Mouse (Mus musculus) retina, postnatal 7 days (tissue): ENCODE measurements at regions not wholly inside any gene's neighbourhood (a gene's known extent, or its start where the extent isn't known, plus 50 kb on each side); places are given as distances from the start of the nearest gene placed in this dataset.
"Not testable (repeated sequence)": the region's sequence is repeated elsewhere in the genome, so short reads cannot be mapped to it uniquely, and the experiment has no call there.

ENCODE experiments used
- DNase-seq: peaks from one replicate; pipeline ENCODE4 v3.0.0-alpha.2; 2012; ENCODE audit warnings: low read depth, low spot score

DNA sequence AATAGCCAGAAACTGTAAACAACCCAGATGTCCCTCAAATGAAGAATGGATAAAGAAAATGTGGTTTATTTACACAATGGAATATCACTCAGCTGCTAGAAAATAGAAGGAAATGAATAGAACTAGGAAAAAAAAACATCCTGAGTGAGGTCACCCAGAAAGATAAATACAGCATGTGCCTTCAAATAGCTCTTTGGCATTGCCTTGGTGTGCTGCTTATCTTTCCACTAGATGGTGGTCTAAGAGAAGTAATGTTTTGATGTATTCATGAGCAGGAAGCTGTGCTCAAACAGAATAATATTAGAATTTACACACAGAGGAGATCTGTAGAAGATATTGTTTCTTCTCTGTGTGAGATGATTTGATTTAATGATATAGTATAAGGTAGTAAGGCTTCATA, 78.8 kb downstream of the Zfp619 start:
- DNase-seq: no peak

DNA sequence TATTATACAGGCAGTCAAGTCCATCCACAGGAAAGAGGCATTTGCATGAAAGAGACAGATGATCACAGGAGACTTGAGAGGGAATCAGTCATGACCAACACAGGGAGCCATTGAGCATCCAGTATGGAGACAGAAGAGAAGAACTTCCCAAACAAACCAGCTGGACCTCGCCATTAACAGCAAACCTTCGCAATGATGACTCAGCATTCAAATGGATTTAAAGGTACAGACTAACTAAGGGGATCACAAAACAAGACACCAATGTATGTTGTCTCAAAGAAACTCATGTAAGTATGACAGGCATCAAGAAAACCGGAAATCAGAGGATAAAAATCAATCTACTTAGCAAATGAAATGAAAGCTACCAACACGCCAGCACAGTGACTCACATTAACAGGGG, 96.2 kb downstream of the Zfp619 start:
- no peak for DNase-seq

- no peak for DNase-seq
These were observed 97.5 kb downstream of the Zfp619 start for GRCm38 (mm10) chr7:39615092-39615491.

- no peak for DNase-seq
These were observed 104.2 kb downstream of the Zfp619 start for GRCm38 (mm10) chr7:39621796-39622195.

GRCm38 (mm10) chr7:39632836-39633235, 115.3 kb downstream of the Zfp619 start:
- no peak for DNase-seq

- no peak for DNase-seq
These were observed 124.8 kb downstream of the Zfp619 start for GRCm38 (mm10) chr7:39642333-39642732.

DNA sequence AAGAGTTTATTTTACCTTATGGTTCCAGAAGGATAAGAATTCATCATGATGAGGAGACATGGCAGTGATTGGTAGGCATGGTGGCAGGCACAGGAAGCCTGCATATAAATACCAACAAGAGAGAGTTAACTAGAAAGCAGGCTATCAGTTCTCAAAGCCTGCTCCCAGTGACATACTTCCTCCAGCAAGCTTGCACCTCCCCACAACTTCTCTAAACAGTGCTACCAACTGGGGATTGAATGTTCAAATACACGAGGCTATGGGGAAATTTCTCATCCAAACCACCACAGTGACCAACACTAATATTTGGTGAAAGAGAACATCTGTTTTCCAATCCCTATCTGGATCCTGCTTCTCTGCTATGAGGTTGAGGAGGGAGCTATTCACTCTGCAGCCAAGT, 125.8 kb downstream of the Zfp619 start:
- DNase-seq: no peak

DNA sequence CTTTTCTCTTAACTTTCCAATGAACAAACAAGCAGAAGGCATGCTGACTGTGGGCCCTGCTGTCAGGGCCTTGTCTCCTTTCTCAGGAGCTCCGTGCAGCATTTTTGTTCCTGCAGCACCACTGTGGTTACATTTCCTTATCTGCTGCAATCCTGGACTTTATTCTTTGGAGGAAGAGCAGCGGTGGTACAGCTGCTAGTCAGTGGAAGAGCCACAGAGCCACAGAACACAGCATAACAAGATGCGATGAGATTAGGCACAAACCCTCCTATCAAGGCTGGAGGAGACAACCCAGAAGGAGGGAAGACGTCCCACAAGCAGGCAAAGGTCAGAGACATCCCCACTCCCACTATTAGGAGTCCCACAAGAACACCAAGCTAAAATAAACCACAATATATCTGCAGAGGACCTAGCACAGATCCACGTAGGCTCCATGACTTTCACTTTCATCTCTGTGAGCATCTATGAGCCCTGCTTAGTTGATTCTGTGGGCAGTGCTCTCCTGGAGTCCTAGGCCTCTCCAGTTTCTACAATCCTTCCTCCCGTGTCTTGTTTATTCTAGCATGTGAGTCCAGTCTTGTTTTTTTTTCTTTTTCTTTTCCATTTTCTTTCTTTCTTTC, 133.0 kb downstream of the Zfp619 start:
- DNase-seq: no peak

GRCm38 (mm10) chr7:39654563-39655286, 137.2 kb downstream of the Zfp619 start:
- DNase-seq: peak; percentile 43

DNA sequence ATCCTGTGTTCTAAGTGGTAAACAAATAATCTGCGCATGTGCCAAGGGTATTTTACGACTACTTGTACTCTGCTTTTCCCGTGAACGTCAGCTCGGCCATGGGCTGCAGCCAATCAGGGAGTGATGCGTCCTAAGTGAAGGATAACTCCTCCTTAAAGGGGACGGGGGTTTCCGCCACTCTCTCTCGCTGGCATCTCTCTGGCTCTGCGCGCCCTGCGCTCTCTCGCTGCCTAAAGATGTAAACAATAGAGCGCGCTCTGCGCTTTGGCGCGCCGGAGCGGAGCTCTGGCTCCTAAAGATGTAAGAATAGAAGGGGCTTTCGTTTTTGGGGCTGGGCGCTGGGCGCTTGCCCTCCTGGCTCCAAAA, 137.7 kb downstream of the Zfp619 start:
- DNase-seq: not testable (repeated sequence)

- no peak for DNase-seq
These were observed 138.3 kb downstream of the Zfp619 start for GRCm38 (mm10) chr7:39655709-39656397.

GRCm38 (mm10) chr7:39659597-39659996, 142.0 kb downstream of the Zfp619 start:
- no peak for DNase-seq

- DNase-seq: no peak
These were observed 157.7 kb downstream of the Zfp619 start for GRCm38 (mm10) chr7:39675124-39675846.

DNA sequence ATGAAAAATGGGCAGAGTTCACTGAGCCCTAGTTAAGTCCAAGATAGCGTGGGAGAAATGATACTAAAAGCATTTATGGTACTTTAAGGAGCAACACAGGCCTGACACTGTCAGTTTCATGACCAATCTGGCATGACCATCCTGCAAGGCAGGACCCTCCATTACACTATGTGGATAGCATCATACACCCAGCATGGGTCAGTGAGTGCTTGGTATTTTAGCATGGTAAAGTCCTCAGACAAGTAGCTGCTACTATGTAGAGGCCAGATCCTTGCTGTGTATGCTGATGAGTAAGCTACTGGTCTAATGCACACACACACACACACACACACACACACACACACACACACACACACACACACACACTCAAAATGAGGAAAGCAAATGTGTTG, 158.3 kb downstream of the Zfp619 start:
- no peak for DNase-seq

GRCm38 (mm10) chr7:39680411-39680810, 162.8 kb downstream of the Zfp619 start:
- DNase-seq: no peak

- no peak for DNase-seq
These were observed 179.0 kb downstream of the Zfp619 start for GRCm38 (mm10) chr7:39696589-39696988.

DNA sequence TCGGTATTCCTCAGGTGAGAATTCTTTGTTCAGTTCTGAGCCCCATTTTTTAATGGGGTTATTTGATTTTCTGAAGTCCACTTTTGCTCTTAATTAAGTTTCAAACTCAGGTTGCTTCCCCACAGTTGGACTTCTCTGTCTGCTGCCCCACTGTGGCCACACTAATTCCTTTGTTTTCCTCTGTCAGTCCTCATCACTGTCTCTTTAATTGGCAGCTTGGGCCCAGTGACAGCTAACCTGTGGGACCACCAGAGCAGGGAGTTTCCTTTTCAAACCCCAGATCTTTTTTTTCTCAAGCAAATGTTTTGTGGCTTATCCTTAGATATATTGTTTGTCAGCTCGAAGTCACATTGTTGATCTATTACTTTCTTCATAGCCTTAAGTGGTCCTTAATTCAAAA, 183.9 kb downstream of the Zfp619 start:
- DNase-seq: no peak

- DNase-seq: no peak
These were observed 187.8 kb downstream of the Zfp619 start for GRCm38 (mm10) chr7:39705118-39706095.

GRCm38 (mm10) chr7:39706606-39707005, 189.0 kb downstream of the Zfp619 start:
- DNase-seq: no peak

- peak; percentile 43 for DNase-seq
These were observed 199.0 kb downstream of the Zfp619 start for GRCm38 (mm10) chr7:39716340-39717150.
